Mouse (Mus musculus): ENCODE measurements around the gene Srprb.

Gene Srprb

DNA sequence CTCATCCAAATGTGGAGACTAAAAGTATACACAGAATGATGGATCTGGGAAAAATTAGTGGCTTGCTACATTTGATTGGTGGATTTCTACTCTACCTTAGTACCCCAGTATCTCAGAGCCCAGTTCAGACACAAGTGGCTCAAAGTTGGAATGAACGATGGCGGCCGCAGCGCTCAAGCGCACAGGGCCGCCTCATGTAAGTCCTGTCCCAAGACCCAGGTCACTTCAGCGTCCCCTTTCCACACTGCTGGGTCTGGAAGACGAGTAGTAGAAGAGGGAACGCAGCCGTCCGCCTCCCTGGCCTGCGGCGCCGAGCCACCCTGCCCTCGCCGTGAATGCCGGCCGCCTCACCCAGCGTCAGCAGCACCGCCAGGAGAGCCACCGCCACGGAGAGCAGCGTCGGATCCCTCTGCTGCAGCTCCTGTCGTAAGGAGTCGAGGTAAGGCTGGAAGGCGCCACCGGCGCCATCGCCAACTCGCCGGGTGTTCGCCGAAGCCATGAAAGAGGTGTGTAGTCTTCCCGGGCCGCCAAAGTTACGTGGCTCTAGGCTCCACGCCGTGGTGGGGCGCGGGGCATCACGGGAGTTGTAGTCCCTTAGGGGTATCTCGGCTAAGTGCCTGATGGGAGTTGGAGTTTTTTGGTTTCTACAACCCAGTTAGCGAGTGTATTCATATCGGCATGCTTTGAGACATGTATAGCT, at the start of gene Srprb:
Gene Srprb (minus strand): TSS at position 577 of the 700 bp plus-strand sequence.
- peak; percentile 92 for DNase-seq

DNA sequence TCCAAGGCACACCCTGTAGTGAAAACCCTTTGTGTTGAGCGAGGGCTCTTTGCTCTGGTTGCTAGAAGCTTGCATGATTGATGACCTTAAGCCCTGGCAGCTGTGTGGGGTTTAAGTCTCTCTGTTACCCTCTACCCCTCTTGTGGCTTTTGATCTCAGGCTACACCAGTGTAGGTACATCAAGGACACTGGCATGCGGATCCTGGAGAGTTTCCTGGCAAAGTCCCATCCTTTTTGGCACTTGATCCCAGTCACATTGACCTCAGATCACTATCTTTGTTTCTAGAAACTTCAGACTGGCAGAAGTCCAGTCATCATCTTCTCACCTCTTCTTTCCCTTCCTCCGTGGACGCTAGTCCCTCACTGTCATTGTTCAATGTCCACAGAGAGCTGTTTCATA, 46.7 kb upstream of the Srprb start:
- no peak for DNase-seq

DNA sequence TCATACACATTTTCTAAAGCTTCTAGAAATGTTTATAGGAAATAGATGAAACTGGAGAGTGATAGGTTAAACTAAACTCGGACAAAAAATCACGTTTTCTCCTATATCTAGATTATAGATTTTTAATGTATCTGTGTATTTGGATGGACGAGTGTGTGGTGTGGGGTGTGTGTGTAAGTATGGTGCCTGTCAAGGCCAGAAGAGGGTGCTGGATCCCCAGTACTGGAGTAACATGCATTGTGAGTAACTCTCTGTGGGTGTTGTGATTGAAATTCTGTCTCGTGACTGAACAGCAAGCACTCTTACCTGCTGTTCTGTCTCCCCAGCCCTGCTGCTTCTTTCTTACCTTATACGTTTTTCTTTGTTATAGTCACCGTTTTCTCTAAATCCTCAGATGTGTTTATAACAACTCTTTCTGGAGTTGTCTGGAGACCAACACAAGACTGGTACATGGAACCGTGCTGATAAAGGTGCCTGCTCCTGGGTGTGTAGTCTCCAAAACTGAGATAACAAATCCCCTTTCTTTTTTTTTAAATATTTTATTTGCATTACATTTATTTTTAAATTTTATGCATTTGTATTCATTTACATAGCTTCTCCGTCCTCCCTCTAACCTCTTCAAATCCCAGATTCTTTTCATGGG, 44.7 kb upstream of the Srprb start:
- no peak for DNase-seq

DNA sequence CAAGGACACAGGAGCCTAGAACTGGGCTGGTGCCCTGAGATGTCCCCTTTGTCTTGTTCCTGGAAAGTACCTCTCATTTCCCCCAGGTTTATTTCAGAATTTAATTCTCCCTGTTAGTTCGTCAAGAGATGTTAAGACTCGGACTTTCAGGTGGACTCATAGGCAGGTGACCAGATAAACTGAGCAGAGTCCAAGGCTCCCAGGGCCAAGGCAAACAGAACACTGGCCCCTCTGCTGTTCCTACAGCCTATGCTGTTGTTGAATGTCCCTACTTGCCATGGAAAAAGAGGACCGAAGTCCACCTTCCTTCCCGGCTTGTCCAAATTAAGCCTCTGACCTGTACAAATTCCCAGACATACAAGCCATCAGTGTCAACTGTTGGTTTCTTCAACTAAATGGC, 41.7 kb upstream of the Srprb start:
- peak; percentile 28 for DNase-seq

DNA sequence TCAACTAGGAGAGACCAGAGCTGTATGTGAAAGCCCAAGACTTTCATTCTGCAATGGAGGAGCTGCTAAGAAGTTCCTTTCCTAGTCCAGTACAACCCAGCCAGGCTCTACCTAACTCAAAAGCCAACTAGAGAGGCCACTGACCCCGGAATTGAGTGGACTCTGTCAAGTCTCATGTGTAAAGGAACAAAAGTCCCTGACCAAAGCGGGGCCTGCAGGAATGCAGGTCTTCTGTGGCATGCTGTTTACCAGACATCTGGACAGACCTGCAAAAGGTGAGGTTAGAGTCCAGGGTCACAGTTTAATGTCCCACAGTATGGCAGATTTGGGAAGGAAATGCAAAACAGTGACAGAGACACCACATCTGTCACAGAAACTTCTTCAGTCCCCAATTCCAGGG, 39.3 kb upstream of the Srprb start:
- DNase-seq: no peak

DNA sequence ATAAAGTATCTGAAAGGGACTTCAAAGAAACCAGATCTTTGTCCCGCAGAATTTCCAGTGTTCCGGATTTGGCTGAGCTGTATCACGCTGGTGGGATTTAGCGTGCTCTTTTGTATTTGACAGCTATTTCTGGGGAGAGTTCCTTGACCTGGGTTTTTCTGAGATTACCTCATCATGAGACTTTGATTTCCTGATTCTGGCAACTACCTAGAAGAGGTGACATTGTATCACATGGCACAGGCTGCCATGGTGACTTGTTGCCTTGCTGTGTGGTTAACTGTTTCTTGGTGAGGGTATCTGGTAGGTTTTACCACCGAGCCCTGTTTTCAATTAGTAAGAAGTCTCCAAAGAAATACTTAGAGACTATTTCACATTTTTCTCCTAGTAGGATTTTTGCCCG, 37.5 kb upstream of the Srprb start:
- no peak for DNase-seq

DNA sequence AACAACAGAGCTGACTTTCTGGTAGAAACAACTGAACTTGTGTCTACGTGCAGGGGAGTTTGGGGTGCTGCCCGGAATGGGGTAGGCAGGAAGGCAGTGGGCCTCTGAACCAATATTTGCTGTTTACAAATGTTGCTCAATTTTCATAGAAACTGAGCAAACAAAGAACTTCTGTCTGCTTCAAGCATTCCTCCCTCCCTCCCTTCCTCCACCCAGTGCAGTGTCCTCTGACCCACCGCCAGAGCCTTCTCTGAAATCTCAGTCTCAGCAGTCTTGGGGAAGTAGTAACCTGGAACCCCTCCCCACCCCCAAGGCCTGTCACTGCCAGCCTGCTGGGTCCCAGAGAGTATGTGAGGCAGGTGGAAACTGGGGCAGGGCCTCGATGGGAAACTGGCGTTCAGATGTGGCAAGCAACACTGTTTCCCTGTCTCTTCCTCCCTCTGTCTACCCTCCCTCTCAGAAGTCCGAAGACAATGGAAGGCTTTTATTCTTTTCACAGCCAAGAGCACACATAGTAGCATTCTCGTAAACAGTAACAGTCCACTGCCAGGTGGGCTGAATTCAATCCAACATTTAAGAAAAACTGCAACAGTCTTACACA, 32.7 kb upstream of the Srprb start:
- DNase-seq: no peak

DNA sequence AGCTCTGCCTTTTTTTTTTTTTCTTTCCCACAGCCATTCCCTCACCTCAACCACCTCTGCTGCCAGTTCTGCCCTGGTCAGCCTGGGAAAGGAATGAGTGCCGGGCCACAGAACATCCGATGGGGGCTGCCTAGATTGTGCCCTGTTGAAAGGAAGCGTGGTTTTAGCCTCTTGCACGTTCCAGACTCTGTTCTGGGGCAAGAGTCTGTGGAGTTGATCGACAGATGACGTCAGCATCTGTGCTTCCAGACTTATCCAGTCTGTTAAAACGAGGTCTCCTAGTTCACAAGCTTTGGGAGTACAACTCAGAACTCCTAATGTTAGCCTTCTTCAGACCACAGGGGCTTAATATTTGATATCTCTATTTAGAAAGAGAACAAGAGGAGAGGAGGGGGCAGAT, 32.1 kb upstream of the Srprb start:
- no peak for DNase-seq

DNA sequence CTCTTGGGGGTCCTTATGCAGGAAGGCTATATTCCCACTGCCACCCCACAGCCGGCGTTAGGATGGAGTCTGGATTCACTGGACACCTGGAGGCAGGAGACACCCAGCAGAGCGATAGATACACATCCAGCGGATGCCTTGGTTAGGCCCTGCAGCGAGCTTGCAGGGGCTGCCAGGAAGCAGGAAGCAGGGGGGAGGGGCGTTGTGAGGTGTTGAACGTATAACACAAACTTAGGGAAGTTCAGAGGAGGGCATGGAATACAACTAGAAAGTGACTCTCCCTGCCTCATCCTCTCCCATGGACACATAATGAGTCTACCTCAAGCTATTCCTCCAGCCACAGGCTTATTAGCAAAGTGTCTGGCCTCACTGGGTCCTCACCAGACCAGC, 31.1 kb upstream of the Srprb start:
- peak; percentile 43 for DNase-seq

DNA sequence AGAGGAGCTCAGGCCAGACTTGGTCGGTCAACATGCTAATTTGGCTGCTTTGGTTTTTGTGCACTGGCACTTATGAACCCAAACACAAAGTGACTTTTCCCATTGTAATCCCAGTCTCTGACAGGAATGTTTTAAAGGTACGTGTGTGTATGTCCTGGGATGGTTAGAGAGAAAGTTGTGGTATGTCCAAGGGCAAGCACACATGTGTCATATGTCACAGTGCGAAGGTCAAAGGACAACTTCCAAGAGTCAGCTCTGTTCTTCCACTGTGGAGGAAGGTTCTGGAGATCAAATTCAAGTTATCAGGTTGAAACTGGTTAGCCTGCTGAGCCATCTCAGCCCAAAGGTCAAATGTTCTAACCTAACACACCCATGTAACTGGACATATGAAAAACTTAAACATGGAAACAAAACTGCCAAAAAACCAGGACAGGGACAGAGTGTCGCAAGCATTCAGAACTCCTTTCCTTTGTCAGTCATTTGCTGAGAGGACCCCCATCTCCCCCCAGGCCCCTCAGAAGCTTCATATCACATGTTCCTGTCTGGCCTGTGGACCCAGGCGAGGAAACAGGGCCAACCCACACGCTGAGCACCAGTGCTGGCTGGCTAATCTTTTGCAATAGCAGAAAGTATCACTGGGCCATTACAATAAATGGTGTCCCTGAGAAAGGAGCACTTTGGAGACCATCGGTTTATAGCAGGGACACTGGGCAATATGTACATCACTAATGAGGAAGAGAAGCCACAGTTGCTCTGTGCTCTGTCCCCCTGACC, 30.5 kb upstream of the Srprb start:
- no peak for DNase-seq

DNA sequence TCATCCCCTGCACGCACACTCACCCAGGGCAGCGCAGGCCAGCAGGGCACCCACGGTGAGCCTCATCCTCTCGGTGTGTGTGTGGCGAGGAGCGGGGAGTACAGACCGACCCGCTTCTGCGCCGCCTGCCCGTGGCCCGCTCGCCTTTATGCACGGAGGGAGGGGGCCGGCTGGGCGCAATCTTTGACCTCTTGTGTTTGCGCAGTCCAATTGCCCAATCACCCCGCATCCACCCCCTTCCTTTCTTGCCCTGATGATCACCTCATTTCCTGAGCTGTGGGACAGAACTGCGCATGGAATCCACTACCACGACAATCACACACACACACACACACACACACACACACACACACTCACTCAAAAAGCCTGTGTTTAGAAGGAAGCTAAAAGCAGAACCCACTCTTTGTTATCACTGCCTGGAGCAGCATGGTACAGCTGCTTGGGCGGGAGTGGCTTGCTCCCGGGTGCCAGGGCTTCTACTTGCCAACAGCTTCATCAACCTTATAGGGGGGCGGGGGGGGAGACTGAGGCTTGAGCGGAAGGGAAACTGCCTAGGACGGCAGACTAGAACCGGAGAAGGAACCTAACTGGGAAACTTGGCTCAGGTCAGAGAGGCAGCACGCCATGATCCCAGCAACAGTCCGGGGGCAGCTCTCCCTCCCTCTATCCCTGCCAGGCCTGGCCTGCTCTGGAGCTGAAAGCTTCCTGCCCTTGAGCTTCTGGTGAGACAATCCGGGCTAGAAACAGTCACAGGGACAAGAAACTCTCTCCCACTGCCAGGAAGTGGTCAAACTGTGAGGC, 28.4 kb upstream of the Srprb start, which contains the start of the genes Gm20425 and Trf:
Gene Gm20425 (minus strand): TSS at position 157 of the 801 bp plus-strand sequence.
Gene Trf (minus strand): TSS at position 294 of the 801 bp plus-strand sequence.
- DNase-seq: peak; percentile 70

DNA sequence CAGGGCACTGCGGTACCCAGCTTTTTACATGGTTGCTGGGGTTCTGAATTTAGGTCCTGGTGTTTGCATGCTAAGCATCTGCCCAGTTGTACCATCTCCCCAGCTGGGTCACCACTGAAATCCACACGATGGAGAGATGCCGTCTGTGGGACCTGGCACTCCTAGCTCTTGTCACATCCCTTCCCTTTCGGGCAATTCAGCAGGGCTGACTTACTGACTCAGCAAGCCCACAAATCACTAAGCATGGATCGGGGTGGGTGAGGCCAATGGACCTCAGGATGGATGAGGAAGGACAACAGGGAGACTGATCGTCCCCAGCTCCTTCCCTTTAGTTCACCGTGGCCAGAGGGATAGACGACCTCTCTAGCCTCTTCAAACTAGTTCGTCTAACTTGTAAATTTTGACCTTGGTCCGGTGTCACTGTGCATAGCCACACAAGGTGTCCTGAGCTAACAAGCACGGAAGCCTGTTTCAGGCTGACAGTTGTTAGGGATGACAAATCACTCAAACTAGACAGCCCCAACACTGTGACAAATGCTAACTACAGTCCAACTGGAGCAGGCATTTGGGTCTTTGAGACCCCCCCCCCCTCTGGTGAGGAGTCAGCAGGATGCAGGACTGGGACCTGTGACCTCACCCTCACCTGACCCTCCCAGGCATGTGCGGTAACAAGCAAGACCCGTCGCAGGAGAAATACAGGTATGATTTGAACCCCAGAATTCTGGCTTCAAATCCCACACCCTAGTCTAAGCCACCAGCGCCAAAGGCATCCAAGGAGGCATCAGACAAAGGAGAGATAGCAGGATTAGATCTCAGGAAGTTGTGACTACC, 27.3 kb upstream of the Srprb start:
- DNase-seq: no peak

DNA sequence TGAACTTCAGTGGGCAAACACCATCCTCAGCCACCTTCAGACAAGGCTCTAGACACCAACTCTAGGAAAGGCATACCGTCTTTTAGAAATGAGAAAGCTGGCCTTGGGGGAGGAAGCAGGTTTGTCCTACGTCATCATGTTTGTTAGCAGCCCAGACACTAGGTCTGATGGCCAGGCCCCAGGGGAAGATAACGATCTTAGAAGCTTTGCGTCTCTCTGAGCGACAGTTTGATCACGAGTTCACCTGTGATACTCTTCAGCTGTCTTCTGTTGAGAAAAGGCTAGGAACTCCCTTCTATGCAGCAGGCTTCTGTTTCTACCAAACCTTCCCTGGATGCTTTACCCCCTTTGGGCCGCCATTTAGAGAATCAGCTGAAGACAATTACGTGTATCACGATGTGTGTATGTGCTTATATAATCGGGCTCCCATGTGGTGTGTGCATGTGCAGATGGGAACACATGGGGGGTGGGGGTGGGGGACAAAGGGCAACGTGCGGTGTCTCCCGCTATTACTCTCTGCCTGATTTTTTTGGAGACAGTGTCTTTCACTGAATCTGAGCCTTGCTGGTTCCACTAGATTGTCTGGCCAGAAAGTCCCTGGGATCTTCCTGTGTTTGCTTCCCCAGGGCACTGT, 26.6 kb upstream of the Srprb start:
- DNase-seq: no peak

DNA sequence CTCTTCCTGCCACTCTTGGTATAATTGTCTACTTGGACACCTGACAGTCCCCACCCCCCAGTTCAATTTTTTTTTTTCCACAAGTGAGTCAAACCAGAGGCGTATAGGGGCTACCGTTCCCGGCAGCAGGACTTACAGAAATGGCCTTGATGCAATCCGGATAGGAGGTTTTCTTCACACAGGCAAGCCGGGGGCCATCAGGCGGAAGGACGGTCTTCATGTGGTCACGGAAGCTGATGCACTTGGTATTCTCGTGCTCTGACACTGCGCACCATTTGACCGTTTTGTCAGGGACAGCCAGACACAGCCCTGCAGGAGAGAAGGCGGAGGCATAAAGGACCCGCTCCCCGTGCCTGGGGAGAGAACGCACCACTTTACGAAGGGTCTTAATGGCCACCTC, 25.8 kb upstream of the Srprb start:
- DNase-seq: no peak

DNA sequence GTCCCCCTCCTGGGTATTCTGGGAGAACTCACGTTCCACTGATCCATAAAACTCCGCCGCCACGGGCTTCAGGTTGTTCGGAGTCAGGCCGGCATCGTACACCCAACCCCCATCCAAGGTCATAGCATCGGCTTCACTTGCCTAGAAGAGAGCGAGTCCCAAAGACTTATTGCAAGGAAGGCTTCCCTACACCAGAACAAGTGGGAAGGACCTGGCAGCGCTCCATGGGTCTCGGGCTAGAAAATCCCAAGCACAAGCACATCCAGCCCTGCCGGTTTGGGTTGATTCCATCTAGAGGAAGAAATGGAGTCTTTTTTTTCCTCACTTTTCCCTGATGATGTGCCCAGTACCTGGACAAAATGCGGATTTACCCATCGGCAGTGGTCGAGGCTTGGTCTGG, 24.9 kb upstream of the Srprb start:
- no peak for DNase-seq

DNA sequence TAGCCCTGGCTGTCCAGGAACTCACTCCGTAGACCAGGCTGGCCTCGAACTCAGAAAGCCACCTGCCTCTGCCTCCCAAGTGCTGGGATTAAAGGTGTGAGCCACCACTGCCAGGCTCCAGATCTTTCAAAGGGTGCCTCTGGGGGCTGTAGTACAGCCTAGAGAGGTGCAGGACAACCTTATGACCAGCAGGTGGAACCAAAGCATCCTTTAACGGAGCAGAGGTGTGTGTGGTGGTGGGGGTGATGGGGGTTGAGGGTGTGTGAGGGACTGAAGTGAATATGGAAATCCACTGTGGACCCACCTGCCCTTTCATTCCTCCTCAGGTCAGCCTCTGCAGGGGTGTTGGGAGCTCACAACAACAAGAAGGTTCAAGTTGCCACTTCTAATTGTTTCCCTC, 23.5 kb upstream of the Srprb start:
- DNase-seq: peak; percentile 34

DNA sequence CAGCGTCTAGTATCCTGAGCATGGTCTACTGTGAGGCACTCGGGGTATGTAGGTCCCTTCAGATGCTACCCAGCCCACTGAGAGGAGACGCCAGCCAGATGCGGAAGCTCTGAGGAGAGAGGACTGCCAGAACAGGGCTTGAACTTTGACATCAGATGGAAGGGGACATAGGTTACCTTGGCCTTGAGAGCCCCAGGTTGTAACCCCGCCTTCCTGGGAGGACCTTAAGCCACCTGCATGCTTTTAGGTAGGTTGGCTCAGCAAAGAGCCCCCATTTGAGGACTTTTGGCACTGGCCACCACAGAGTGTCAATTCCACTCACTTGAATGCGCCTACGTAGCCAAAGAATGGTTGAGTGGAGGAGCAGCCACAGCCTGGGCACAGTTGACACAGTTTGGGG, 22.8 kb upstream of the Srprb start:
- DNase-seq: no peak

DNA sequence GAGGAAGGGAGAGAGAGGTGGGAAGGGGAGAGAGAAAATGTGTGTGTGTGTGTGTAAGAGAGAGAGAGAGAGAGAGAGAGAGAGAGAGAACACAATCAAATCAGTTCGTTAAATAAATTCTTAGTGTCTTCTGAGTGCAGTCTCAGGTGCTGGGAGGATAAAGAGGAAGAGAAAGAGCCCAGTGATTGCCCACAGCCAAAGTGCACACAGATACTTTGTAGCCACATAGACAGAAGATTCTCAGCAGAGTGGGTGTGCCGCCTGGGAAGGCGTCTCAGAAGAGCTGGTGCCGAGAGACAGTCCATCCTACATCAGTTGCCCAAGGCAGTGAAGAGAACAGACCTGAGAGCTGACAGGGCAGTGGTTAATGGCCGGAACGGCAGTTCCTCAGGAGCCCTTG, 12.3 kb upstream of the Srprb start:
- no peak for DNase-seq

DNA sequence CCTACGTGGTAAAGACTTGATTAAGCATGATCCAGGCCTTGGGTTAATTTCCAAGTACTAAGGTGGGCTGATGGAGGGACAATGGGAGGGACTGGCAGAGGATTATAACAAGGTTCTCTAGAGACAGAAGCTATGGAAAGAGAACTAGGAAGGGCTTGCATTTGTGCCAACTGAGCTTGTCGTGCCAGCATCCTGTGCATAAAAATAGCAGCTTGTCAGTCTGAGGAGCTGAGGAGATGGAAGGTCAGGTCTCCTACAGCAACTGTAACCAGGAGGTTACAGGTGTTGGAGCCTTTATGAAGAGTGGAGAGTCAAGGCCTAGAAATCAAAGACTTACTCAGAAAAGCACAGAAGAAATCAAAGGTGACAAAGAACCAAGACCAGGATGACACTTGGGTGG, 11.7 kb upstream of the Srprb start:
- DNase-seq: no peak

DNA sequence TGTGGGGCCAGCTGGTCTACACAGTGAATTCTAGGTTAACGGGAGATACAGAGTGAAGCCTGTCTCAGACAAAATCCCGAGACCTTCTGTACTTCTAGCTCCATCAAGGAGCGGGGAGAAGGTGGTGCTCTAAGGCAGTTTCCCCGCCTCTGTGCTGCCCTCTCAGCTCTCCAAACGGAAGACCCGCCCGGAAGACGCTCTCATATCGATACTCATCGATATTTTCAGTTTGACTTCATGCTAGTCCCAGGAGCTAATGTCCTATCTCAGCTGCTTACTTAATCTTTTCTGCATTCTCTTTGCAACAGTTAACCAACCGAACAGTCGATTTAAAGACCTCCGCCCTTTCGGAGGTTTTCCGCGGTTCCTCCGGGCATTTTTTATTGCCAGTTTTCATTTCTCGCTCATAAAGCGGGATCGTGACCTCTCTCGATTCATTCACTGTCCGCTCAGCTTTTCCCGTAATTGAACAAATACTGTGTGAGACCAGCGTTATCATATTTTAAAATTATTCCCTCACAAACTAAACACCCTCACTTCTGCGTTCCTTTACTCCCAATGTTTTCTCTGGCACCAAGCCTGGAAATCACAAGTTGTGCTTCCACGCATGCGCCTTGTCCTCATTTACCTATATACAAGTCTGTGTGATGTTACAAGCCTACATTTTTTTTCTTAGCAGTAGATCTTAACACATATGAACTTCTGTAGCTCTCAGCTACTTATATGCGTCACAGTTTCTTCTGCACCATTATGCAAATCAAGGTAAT, 10.9 kb upstream of the Srprb start:
- no peak for DNase-seq
